Mouse (Mus musculus) leukemia stem cell, adult 10-12 weeks (primary cell): ENCODE results near the gene Kcng1. TPM values are rescaled to one million over a fixed set of nuclear protein-coding genes. Genes with fewer than 3 reads are reported as not detected.

Source experiments
- polyA plus RNA-seq: library from polyadenylated mRNA; stranded (reverse); fragments of >175 nt; gene quantifications from 2 replicates; pipeline ENCODE4 v1.2.3, GENCODE M21; 2012; ENCODE audit warnings: low replicate concordance

Kcng1 gene
- not detected in 2 replicates for polyA plus RNA-seq

GRCm38 (mm10) chr2:168281582-168281981, at the start of gene Kcng1:
Kcng1 (minus strand) TSS chr2:168281736.

GRCm38 (mm10) chr2:168230026-168230728, 51.4 kb downstream of the Kcng1 start, which contains the start of the genes Gm20716, Dpm1 and Mocs3:
Gm20716 (minus strand) TSS chr2:168230364.
Dpm1 (minus strand) TSS chr2:168230591.
Mocs3 (plus strand) TSS chr2:168230622.

Other genes starting within 250 kb of the Kcng1 start
- 0.72 and 0.85 TPM in 2 replicates for gene Pard6b, start 200.7 kb downstream of the Kcng1 start, polyA plus RNA-seq
- 37.1 and 52.2 TPM in 2 replicates for gene Adnp, start 74.6 kb downstream of the Kcng1 start, polyA plus RNA-seq
- gene Gm20716, start 51.4 kb downstream of the Kcng1 start, polyA plus RNA-seq = not detected in 2 replicates
- gene Dpm1, start 51.1 kb downstream of the Kcng1 start, polyA plus RNA-seq = 10.7 and 39.3 TPM in 2 replicates
- gene Mocs3, start 51.1 kb downstream of the Kcng1 start, polyA plus RNA-seq = 25.5 and 26.7 TPM in 2 replicates